9 mouse cellular contexts compared by ENCODE assay signal in genomic region chr19:57196616-57197015, GRCm38 (mm10).
A peak's percentile ranks its signal among the peaks of the same experiment; 100 is the strongest.
DNase-seq lines count a peak whose midpoint lies in the region; ATAC-seq and TF ChIP-seq lines count a peak whose summit lies in the region.
"Had no signal": no experiment of that assay in that cellular context is flagged by ENCODE, and none has a peak within 500 bp of the region (broad histone marks: within the 10 kb centered on the region; RNA-seq: fewer than 3 reads in every experiment).

No protein-coding gene starts in this region.

- H3K4me1 ChIP-seq in kidney, embryonic 15.5 days: peaks cover 52% of the 10 kb centered on the region
- H3K4me1 ChIP-seq in forebrain, embryonic 13.5 days: peaks cover 29% of the 10 kb centered on the region
- peaks cover 37% of the 10 kb centered on the region for H3K4me1 ChIP-seq in limb, embryonic 12.5 days (replicated peaks)

- no peak overlapping the region for H3K27ac ChIP-seq in kidney, embryonic 15.5 days
- H3K27ac ChIP-seq in forebrain, embryonic 13.5 days: no peak overlapping the region
- H3K27ac ChIP-seq in limb, embryonic 12.5 days: no peak overlapping the region
- H3K27ac ChIP-seq: macrophage had no signal

- H3K4me3 ChIP-seq in kidney, embryonic 15.5 days (replicated peaks): peak overlapping the region; percentile 52
- peak overlapping the region; percentile 45 for H3K4me3 ChIP-seq in forebrain, embryonic 13.5 days
- H3K4me3 ChIP-seq in limb, embryonic 12.5 days (replicated peaks): peak overlapping the region; percentile 47; the same call in 1 of the 2 replicates
- H3K4me3 ChIP-seq in myocyte: peak overlapping the region; percentile 29

- ATAC-seq in kidney, embryonic 15.5 days (replicated peaks; ENCODE audit: low FRiP score): no peak
- ATAC-seq in forebrain, embryonic 13.5 days: no peak; the same call in 1 of the 2 replicates
- no peak for ATAC-seq in limb, embryonic 12.5 days (ENCODE audit: insufficient number of reproducible peaks, insufficient read depth, low FRiP score, low TSS enrichment, low read depth)
- ATAC-seq in megakaryocyte-erythroid progenitor cell, adult 5-6 weeks (replicated peaks; ENCODE audit: low FRiP score, low TSS enrichment, poor library complexity, severe bottlenecking): no peak

- no peak for TF ChIP-seq POLR2A in myocyte (IDR thresholded peaks at IDR 0.05; ENCODE audit: insufficient read length, low read depth)

- peaks cover 4% of the 10 kb centered on the region for H3K79me2 ChIP-seq in myocyte (ENCODE audit: control insufficient read depth, insufficient read depth)

- H3ac ChIP-seq in myocyte (ENCODE audit: control insufficient read depth, insufficient read length): no peak overlapping the region

- H3K9me3 ChIP-seq in kidney, embryonic 15.5 days (replicated peaks): no peaks in the 10 kb centered on the region
- no peaks in the 10 kb centered on the region for H3K9me3 ChIP-seq in forebrain, embryonic 13.5 days (replicated peaks)
- no peaks in the 10 kb centered on the region for H3K9me3 ChIP-seq in limb, embryonic 12.5 days

- DNase-seq in kidney, adult 8-10 months: no peak
- DNase-seq in adrenal gland, postnatal 25 days: no peak
- DNase-seq in ovary, postnatal 14 days (ENCODE audit: low spot score): no peak

- 38% methylated on average over 8 of the region's 8 CpGs for WGBS in kidney, embryonic 15.5 days
- 51% methylated on average over 8 of the region's 8 CpGs for WGBS in forebrain, embryonic 13.5 days
- WGBS in limb, embryonic 12.5 days: 36% methylated on average over 8 of the region's 8 CpGs

- peaks cover 24% of the 10 kb centered on the region for H3K27me3 ChIP-seq in kidney, embryonic 15.5 days
- peaks cover 28% of the 10 kb centered on the region for H3K27me3 ChIP-seq in forebrain, embryonic 13.5 days
- peaks cover 56% of the 10 kb centered on the region for H3K27me3 ChIP-seq in limb, embryonic 12.5 days
- H3K27me3 ChIP-seq in myocyte (ENCODE audit: control insufficient read depth, insufficient read depth, insufficient read length): no peaks in the 10 kb centered on the region

- no peaks in the 10 kb centered on the region for H3K36me3 ChIP-seq in kidney, embryonic 15.5 days
- H3K36me3 ChIP-seq in forebrain, embryonic 13.5 days (ENCODE audit: poor library complexity, severe bottlenecking): no peaks in the 10 kb centered on the region
- H3K36me3 ChIP-seq in limb, embryonic 12.5 days: no peaks in the 10 kb centered on the region
- H3K36me3 ChIP-seq in myocyte (ENCODE audit: control insufficient read depth, insufficient read depth): no peaks in the 10 kb centered on the region

- H3K4me2 ChIP-seq in kidney, embryonic 15.5 days: peak overlapping the region; percentile 89
- H3K4me2 ChIP-seq in forebrain, embryonic 13.5 days: peak overlapping the region; percentile 85
- peak overlapping the region; percentile 89 for H3K4me2 ChIP-seq in limb, embryonic 12.5 days
- peak overlapping the region; percentile 79 for H3K4me2 ChIP-seq in myocyte (ENCODE audit: low read depth)

- no peak overlapping the region for H3K9ac ChIP-seq in kidney, embryonic 15.5 days
- H3K9ac ChIP-seq in forebrain, embryonic 13.5 days: peak overlapping the region; percentile 58; the same call in 1 of the 2 replicates
- H3K9ac ChIP-seq in limb, embryonic 12.5 days (replicated peaks): 0 out of 2 replicates have a peak overlapping the region, but pooled peaks have one; percentile 47

TF ChIP-seq in myocyte, 11 proteins besides CTCF, POLR2A, EP300 and RAD21:
- no peak for TF ChIP-seq REST (IDR thresholded peaks at IDR 0.05; ENCODE audit: insufficient read depth, insufficient read length)
- no peak for TF ChIP-seq MYOD1 (IDR thresholded peaks at IDR 0.05; ENCODE audit: control insufficient read depth in 1 of 3, insufficient read length in 2 of 3, low read depth in 2 of 3)
- TF ChIP-seq SRF (IDR thresholded peaks at IDR 0.05; ENCODE audit: control insufficient read depth, insufficient read length, low read depth): no peak
